Mouse (Mus musculus) olfactory bulb, adult 2 months (tissue): ENCODE measurements around the gene Pcare.

Experiments used
- CTCF ChIP-seq: fragments of 200-500 bp; IDR thresholded peaks from 2 replicates; pipeline ENCODE4 v1.5.1; 2012; ENCODE audit warnings: low read depth, mild to moderate bottlenecking, low read length, moderate library complexity; ENCODE audit not compliant: insufficient read depth
- POLR2A ChIP-seq: fragments of 200-500 bp; IDR thresholded peaks from 2 replicates; pipeline ENCODE4 v1.6.1; 2012; ENCODE audit warnings: mild to moderate bottlenecking, low read depth, low read length, moderate library complexity; ENCODE audit not compliant: insufficient read depth

DNA sequence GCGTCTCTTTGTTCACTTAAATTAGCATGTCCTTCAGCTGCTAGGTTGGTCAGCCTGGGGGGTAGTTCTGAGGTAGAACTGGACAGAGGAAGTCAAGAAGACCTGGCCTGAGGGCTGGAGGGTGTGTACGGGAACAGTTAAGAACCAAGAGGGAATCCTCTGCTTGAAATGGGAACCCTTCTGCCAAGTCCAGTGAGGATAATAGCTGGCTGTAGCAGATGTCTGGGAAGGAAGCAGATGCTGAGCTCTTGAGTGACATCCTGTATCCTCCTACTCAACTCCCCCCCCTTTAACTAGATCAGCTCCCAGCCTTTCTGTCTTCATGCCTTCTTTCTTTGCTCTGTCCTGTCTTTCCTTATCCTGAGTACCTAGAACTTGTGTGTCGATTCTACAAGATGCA is 37.7 kb downstream of the Pcare start:
- no peak for TF ChIP-seq POLR2A
- no peak for TF ChIP-seq CTCF
